Mouse (Mus musculus) heart, postnatal 14 days (tissue): ENCODE data around the gene Mgat4e. TPM values are rescaled to one million over a fixed set of nuclear protein-coding genes. Genes with fewer than 3 reads are reported as not detected.
"Not testable (repeated sequence)": the region's sequence is repeated elsewhere in the genome, so short reads cannot be mapped to it uniquely, and the experiment has no call there.

Experiments
- DNase-seq, 2 experiments: peaks; one replicate each; pipeline ENCODE4 v3.0.0; 2021 to 2022
- intact Hi-C: fragments of 180-260 bp; cut with DNase I; formaldehyde crosslinking; loops from one replicate; pipeline ENCODE4 v1.15.1; 2025
- total RNA-seq, 2 experiments: library from RNA; stranded (reverse); gene quantifications; 2 replicates each; pipeline ENCODE4 v1.2.3; 2021

The Mgat4e gene
- total RNA-seq, 2 experiments from 2014 or later: not detected

GRCm38 (mm10) chr1:134556671-134557218, 7.3 kb upstream of the Mgat4e start:
- DNase-seq: peak; percentile 96
- intact Hi-C loops: no loop called here

- peak; percentile 7 to 58 for DNase-seq
- intact Hi-C loops: no loop called here
Observed at GRCm38 (mm10) chr1:134555871-134556670, 6.6 kb upstream of the Mgat4e start.

- DNase-seq: no peak
- intact Hi-C loops: no loop called here
Observed at GRCm38 (mm10) chr1:134555240-134555870, 5.9 kb upstream of the Mgat4e start.

GRCm38 (mm10) chr1:134552396-134552795, 2.9 kb upstream of the Mgat4e start:
- DNase-seq: no peak
- intact Hi-C loops: no loop called here

- no peak for DNase-seq
- intact Hi-C loops: no loop called here
Observed at GRCm38 (mm10) chr1:134551869-134552268, 2.4 kb upstream of the Mgat4e start.

GRCm38 (mm10) chr1:134548231-134548630, 1.3 kb downstream of the Mgat4e start:
- intact Hi-C loops: no loop called here
- peak; percentile 5 to 7 for DNase-seq

- intact Hi-C loops: no loop called here
- no peak for DNase-seq
Observed at GRCm38 (mm10) chr1:134540610-134541009, 8.9 kb downstream of the Mgat4e start.

GRCm38 (mm10) chr1:134535513-134535912, 14.0 kb downstream of the Mgat4e start:
- no peak for DNase-seq
- intact Hi-C loops: no loop called here

- no peak for DNase-seq
- intact Hi-C loops: no loop called here
Observed at GRCm38 (mm10) chr1:134535054-134535453, 14.4 kb downstream of the Mgat4e start.

- DNase-seq, intact Hi-C loops: not testable (repeated sequence)
Observed at GRCm38 (mm10) chr1:134533710-134534109, 15.8 kb downstream of the Mgat4e start.

- no peak for DNase-seq
- intact Hi-C loops: no loop called here
Observed at GRCm38 (mm10) chr1:134530618-134531017, 18.9 kb downstream of the Mgat4e start.

- no peak for DNase-seq
- intact Hi-C loops: no loop called here
Observed at GRCm38 (mm10) chr1:134526752-134527151, 22.7 kb downstream of the Mgat4e start.

- DNase-seq: no peak
- intact Hi-C loops: no loop called here
Observed at GRCm38 (mm10) chr1:134525015-134525414, 24.5 kb downstream of the Mgat4e start.

GRCm38 (mm10) chr1:134524424-134524823, 25.1 kb downstream of the Mgat4e start:
- no peak for DNase-seq
- intact Hi-C loops: no loop called here

- intact Hi-C loops: no loop called here
- no peak for DNase-seq
Observed at GRCm38 (mm10) chr1:134522325-134522724, 27.2 kb downstream of the Mgat4e start.

- intact Hi-C loops: no loop called here
- DNase-seq: no peak
Observed at GRCm38 (mm10) chr1:134521163-134521562, 28.3 kb downstream of the Mgat4e start.

- intact Hi-C loops: no loop called here
- no peak for DNase-seq
Observed at GRCm38 (mm10) chr1:134520001-134520721, 29.3 kb downstream of the Mgat4e start.

GRCm38 (mm10) chr1:134519201-134519600, 30.3 kb downstream of the Mgat4e start:
- DNase-seq: not testable (repeated sequence)
- intact Hi-C loops: loop anchor here (2.0 kb wide), 1 partner anchor 88 kb away; no protein-coding TSS in a partner anchor

- intact Hi-C loops: loop anchor here (2.0 kb wide), 1 partner anchor 88 kb away; no protein-coding TSS in a partner anchor
- DNase-seq: peak; percentile 84 to 91
Observed at GRCm38 (mm10) chr1:134518677-134519076, 30.8 kb downstream of the Mgat4e start.

GRCm38 (mm10) chr1:134517841-134518240, 31.6 kb downstream of the Mgat4e start:
- not testable (repeated sequence) for DNase-seq
- intact Hi-C loops: loop anchor here (2.0 kb wide), 1 partner anchor 89 kb away; no protein-coding TSS in a partner anchor
